In the genomic region with DNA sequence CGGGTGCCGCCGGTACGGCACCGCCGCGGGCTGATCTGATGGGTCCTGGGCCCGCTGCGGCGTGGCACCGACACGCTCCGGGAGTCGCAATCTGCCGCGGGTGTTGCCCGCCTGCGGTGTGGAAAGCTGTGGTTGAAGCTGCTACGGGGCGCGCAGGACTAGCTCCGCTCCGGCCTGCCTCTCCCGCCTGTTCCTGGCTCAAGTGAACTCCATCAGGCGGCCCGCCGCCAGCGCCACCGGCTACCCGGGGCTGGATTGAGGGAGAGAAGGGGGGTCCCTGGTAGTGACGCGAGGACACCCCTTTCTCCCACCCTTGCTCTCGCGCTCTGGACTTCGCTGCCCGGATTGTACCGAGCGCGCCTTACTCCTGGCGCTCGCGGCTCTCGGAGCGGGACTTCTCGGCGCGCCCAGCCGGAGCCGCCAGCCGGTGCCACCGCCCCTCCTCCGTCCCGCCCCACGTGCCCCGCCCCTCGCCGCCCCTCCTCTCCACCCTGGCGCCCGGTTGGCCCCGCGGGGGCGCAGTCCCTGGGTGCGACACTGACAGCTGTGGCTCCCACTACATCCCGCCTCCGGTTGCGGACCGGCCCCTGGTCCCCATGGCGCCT, we compare ENCODE assay signal across 8 mouse cellular contexts.
DNase-seq lines count a peak whose midpoint lies in the region; ATAC-seq and TF ChIP-seq lines count a peak whose summit lies in the region.

No protein-coding gene starts in this region.

- peaks cover 25% of the 10 kb centered on the region for H3K27me3 ChIP-seq in hindbrain, embryonic 10.5 days (ENCODE audit: insufficient read depth, poor library complexity, severe bottlenecking)
- H3K27me3 ChIP-seq in lung, postnatal 0 days (replicated peaks; ENCODE audit: insufficient read depth, low read length) = peaks cover 8% of the 10 kb centered on the region; the same call in 1 of the 2 replicates

- H3K27ac ChIP-seq in hindbrain, embryonic 10.5 days = peak overlapping the region; percentile 99
- H3K27ac ChIP-seq in lung, postnatal 0 days (ENCODE audit: low read length) = peak overlapping the region; percentile 49; the same call in 1 of the 2 replicates

- peak overlapping the region; percentile 87 for H3K4me3 ChIP-seq in hindbrain, embryonic 10.5 days
- H3K4me3 ChIP-seq in lung, postnatal 0 days (ENCODE audit: low read depth, low read length) = peak overlapping the region; percentile 59

- peaks cover 4% of the 10 kb centered on the region; the same call in 1 of the 2 replicates for H3K36me3 ChIP-seq in hindbrain, embryonic 10.5 days
- H3K36me3 ChIP-seq in lung, postnatal 0 days (ENCODE audit: insufficient read depth, low read length) = no peaks in the 10 kb centered on the region

- under 1% methylated on average over 68 of the region's 68 CpGs for WGBS in hindbrain, embryonic 10.5 days
- WGBS in lung, postnatal 0 days = 0% methylated on average over 43 of the region's 68 CpGs

- TF ChIP-seq EP300 in lung, postnatal 0 days (IDR thresholded peaks at IDR 0.05) = no peak

- peak overlapping the region; percentile 42 for H3K9ac ChIP-seq in lung, postnatal 0 days (replicated peaks; ENCODE audit: low read depth)

- peak; percentile 84 for ATAC-seq in lung, postnatal 0 days

- no peaks in the 10 kb centered on the region for H3K9me3 ChIP-seq in hindbrain, embryonic 10.5 days
- H3K9me3 ChIP-seq in lung, postnatal 0 days (ENCODE audit: low read length) = no peaks in the 10 kb centered on the region

- TF ChIP-seq CTCF in lung, postnatal 0 days (IDR thresholded peaks at IDR 0.05) = peak; percentile 48

- peak overlapping the region; percentile 92 for H3K4me2 ChIP-seq in lung, postnatal 0 days (replicated peaks; ENCODE audit: low read depth, low read length)

- peak; percentile 72 for DNase-seq in R1 (ENCODE audit: low read depth, low spot score)
- DNase-seq in cerebellum, postnatal 10 days = peak; percentile 73 to 86
- peak; percentile 14 to 70 for DNase-seq in frontal cortex, adult 2 months (ENCODE audit: extremely low spot score in 1 of 2, low spot score in 1 of 2)
- DNase-seq in hindbrain, embryonic 10.5 days (ENCODE audit: low spot score) = peak; percentile 89
- DNase-seq in layer of hippocampus, postnatal 10 days (ENCODE audit: low spot score in 2 of 2) = peak; percentile 65 to 81
- DNase-seq in lung, postnatal 0 days (ENCODE audit: low spot score) = peak; percentile 63
- peak; percentile 78 for DNase-seq in retina, postnatal 1 day
- no peak for DNase-seq in spleen, adult 12 weeks (ENCODE audit: low spot score)

- H3K4me1 ChIP-seq in hindbrain, embryonic 10.5 days (replicated peaks) = peaks cover 39% of the 10 kb centered on the region
- no peaks in the 10 kb centered on the region; the same call in 1 of the 2 replicates for H3K4me1 ChIP-seq in lung, postnatal 0 days (ENCODE audit: insufficient read depth, low read depth, low read length)
